In the genomic region with DNA sequence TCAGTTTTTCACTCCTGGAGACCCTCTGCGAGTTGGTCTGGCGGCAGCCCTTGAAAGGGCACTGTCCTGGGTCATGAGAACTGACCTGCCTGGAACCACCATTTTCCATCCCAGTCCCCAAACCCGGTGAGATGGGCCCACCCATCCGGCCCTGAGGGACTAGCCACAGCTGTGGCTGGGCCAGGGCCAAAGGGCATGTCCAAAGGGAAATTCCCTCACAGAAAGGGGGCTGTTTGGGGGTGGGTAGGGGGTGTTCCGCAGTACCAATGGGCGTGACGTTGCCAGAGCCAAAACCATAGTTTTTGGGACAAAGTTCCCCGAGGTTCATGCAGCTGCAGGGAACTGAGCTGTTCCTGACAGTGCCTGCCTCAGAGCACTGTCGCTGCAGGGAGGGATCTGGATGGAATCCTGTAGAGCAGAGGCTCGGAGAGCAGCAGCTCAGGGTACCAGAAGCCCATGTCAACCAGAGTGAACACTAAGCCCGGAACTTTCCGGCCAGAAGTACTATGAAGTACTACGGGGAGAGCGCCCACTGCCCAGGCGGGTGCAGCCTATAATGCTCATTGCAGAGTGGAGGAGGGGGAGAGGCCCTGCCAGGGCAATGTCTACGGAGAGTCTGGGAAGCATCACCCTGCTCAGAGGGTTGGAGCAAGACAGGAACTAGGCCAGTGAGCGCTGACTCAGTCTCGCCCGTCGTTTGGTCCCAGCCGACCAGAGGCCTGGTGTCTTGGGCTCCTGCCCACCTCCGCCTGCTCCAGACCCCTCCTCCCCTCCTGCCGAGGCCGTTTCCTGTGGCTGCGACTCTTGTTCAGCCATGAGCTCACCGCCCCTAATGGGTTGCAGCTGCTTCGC, we compare ENCODE assay signal across 8 mouse cellular contexts. TPM values are rescaled to one million over a fixed set of nuclear protein-coding genes. Genes with fewer than 3 reads are reported as not detected.
A peak's percentile ranks its signal among the peaks of the same experiment; 100 is the strongest.
DNase-seq lines count a peak whose midpoint lies in the region; ATAC-seq and TF ChIP-seq lines count a peak whose summit lies in the region.

No protein-coding gene starts in this region.

- ATAC-seq in hindbrain, embryonic 15.5 days (ENCODE audit: low FRiP score, low read depth) = peak; percentile 63
- peak; percentile 84 for ATAC-seq in limb, embryonic 14.5 days (ENCODE audit: low FRiP score, low read depth)
- peak; percentile 37 for ATAC-seq in midbrain, embryonic 14.5 days (ENCODE audit: low FRiP score, low TSS enrichment)

- TF ChIP-seq CTCF in left cerebral cortex, adult 2 months (IDR thresholded peaks at IDR 0.05) = no peak; the same call in 1 of the 2 replicates
- TF ChIP-seq CTCF in gastrocnemius, adult 2 months (IDR thresholded peaks at IDR 0.05) = no peak

- peak; percentile 56 to 69 for DNase-seq in left cerebral cortex, adult 2 months (ENCODE audit: extremely low spot score in 1 of 2, low spot score in 2 of 2)
- DNase-seq in left cerebral cortex, adult 8-10 months (ENCODE audit: low spot score in 2 of 2) = no peak
- DNase-seq in cerebellum, postnatal 4 days (ENCODE audit: low spot score in 2 of 2) = peak; percentile 52 to 74
- peak; percentile 92 for DNase-seq in gastrocnemius, adult 2 months
- DNase-seq in limb, embryonic 14.5 days (ENCODE audit: low spot score) = peak; percentile 91
- DNase-seq in midbrain, embryonic 14.5 days = peak; percentile 73
- peak; percentile 76 for DNase-seq in testis, postnatal 14 days (ENCODE audit: low spot score)

- peaks cover 22% of the 10 kb centered on the region for H3K36me3 ChIP-seq in hindbrain, embryonic 15.5 days
- peaks cover 40% of the 10 kb centered on the region for H3K36me3 ChIP-seq in limb, embryonic 14.5 days (ENCODE audit: control insufficient read depth, insufficient read depth, low read length)
- H3K36me3 ChIP-seq in midbrain, embryonic 14.5 days (ENCODE audit: control insufficient read depth, insufficient read depth, low read length) = peaks cover 32% of the 10 kb centered on the region

- peak overlapping the region; percentile 76 for H3K9ac ChIP-seq in hindbrain, embryonic 15.5 days
- H3K9ac ChIP-seq in limb, embryonic 14.5 days (ENCODE audit: low read depth, low read length, severe bottlenecking) = peak overlapping the region; percentile 89
- peak overlapping the region; percentile 78 for H3K9ac ChIP-seq in midbrain, embryonic 14.5 days (replicated peaks; ENCODE audit: low read length)

- peak overlapping the region; percentile 99 for H3K4me2 ChIP-seq in hindbrain, embryonic 15.5 days
- H3K4me2 ChIP-seq in limb, embryonic 14.5 days (replicated peaks; ENCODE audit: low read depth, low read length, severe bottlenecking) = peak overlapping the region; percentile 69
- H3K4me2 ChIP-seq in midbrain, embryonic 14.5 days (ENCODE audit: low read length) = peak overlapping the region; percentile 83

- intact Hi-C loops in left cerebral cortex, adult 2 months (cut with DNase I) = loop anchor here (1.0 kb wide), 1 partner anchor 56 kb away; no protein-coding TSS in a partner anchor
- intact Hi-C loops in gastrocnemius, adult 2 months (cut with DNase I) = loop anchor here (2.0 to 5.0 kb wide), 2 partner anchors 43 to 73 kb away; no protein-coding TSS in a partner anchor

- H3K27me3 ChIP-seq in hindbrain, embryonic 15.5 days = no peaks in the 10 kb centered on the region
- no peaks in the 10 kb centered on the region for H3K27me3 ChIP-seq in limb, embryonic 14.5 days (ENCODE audit: control insufficient read depth, insufficient read depth, low read length)
- no peaks in the 10 kb centered on the region for H3K27me3 ChIP-seq in midbrain, embryonic 14.5 days (ENCODE audit: control insufficient read depth, insufficient read depth, low read length)

- H3K9me3 ChIP-seq in hindbrain, embryonic 15.5 days = no peaks in the 10 kb centered on the region
- H3K9me3 ChIP-seq in limb, embryonic 14.5 days (ENCODE audit: control insufficient read depth, low read length) = no peaks in the 10 kb centered on the region
- no peaks in the 10 kb centered on the region for H3K9me3 ChIP-seq in midbrain, embryonic 14.5 days (ENCODE audit: control insufficient read depth, low read length)

- peak overlapping the region; percentile 84 for H3K27ac ChIP-seq in left cerebral cortex, adult 2 months
- peak overlapping the region; percentile 89 for H3K27ac ChIP-seq in gastrocnemius, adult 2 months
- H3K27ac ChIP-seq in hindbrain, embryonic 15.5 days (replicated peaks) = peak overlapping the region; percentile 92
- peak overlapping the region; percentile 96 for H3K27ac ChIP-seq in limb, embryonic 14.5 days (replicated peaks; ENCODE audit: low read depth, low read length)
- H3K27ac ChIP-seq in midbrain, embryonic 14.5 days (replicated peaks; ENCODE audit: low read depth, low read length) = peak overlapping the region; percentile 91

- peaks cover 41% of the 10 kb centered on the region for H3K4me1 ChIP-seq in hindbrain, embryonic 15.5 days (replicated peaks)
- peaks cover 16% of the 10 kb centered on the region for H3K4me1 ChIP-seq in limb, embryonic 14.5 days (ENCODE audit: control insufficient read depth, insufficient read depth, low read length)
- H3K4me1 ChIP-seq in midbrain, embryonic 14.5 days (ENCODE audit: control insufficient read depth, insufficient read depth, low read length) = peaks cover 26% of the 10 kb centered on the region

- no peak for TF ChIP-seq POLR2A in limb, embryonic 14.5 days (IDR thresholded peaks at IDR 0.05; ENCODE audit: borderline replicate concordance, extremely low read depth, insufficient read depth, insufficient read length)

- under 1% methylated on average over 27 of the region's 27 CpGs for WGBS in hindbrain, embryonic 15.5 days
- WGBS in limb, embryonic 14.5 days = 1% methylated on average over 21 of the region's 27 CpGs
- WGBS in midbrain, embryonic 14.5 days = under 1% methylated on average over 27 of the region's 27 CpGs

- peak overlapping the region; percentile 72 for H3K4me3 ChIP-seq in left cerebral cortex, adult 2 months
- H3K4me3 ChIP-seq in gastrocnemius, adult 2 months = peak overlapping the region; percentile 86
- peak overlapping the region; percentile 91 for H3K4me3 ChIP-seq in hindbrain, embryonic 15.5 days
- peak overlapping the region; percentile 75 for H3K4me3 ChIP-seq in limb, embryonic 14.5 days (replicated peaks; ENCODE audit: low read length)
- H3K4me3 ChIP-seq in midbrain, embryonic 14.5 days (replicated peaks; ENCODE audit: low read depth, low read length) = peak overlapping the region; percentile 80

RNA-seq across cellular contexts. Expression of gene Arhgef40, which starts 1.0 kb away (rescaled TPM):
- total RNA-seq in left cerebral cortex, adult 2 months (2021) = 10 to 100 TPM; 28.8 to 31.1 TPM
- total RNA-seq in left cerebral cortex, adult 8-10 months (2022) = 10 to 100 TPM; 28.0 to 39.5 (median 32.9) TPM
- 10 to 100 TPM in 1 of 2 experiments, 1 to 10 TPM in 1; 9.6 to 14.1 TPM for total RNA-seq in gastrocnemius, adult 2 months (2021)
- 85.2 and 87.6 TPM in 2 replicates for polyA plus RNA-seq in hindbrain, embryonic 15.5 days (2015; fragmentation: Nextera tagmentation; extraction: Ambion mirVana)
- polyA plus RNA-seq in limb, embryonic 14.5 days (2012; rRNA removed) = 220 and 277 TPM in 2 replicates
- polyA plus RNA-seq in limb, embryonic 14.5 days (2014; fragmentation: Nextera tagmentation; extraction: Ambion mirVana) = 143 and 160 TPM in 2 replicates
- polyA plus RNA-seq in midbrain, embryonic 14.5 days (2014; fragmentation: Nextera tagmentation; extraction: Ambion mirVana) = 72.8 and 75.8 TPM in 2 replicates

RNA-seq across cellular contexts. Expression of gene Tmem253, which starts 29.9 kb away (rescaled TPM):
- total RNA-seq in left cerebral cortex, adult 2 months (2021) = under 1 TPM in 1 of 2 experiments, not detected in 1; 0.37 TPM
- under 1 TPM in 2 of 4 experiments, not detected in 2; 0.51 to 0.59 TPM for total RNA-seq in left cerebral cortex, adult 8-10 months (2022)
- 1 to 10 TPM in 1 of 2 experiments, under 1 TPM in 1; 0.46 to 2.6 TPM for total RNA-seq in gastrocnemius, adult 2 months (2021)
- 0.17 and 1.1 TPM in 2 replicates for polyA plus RNA-seq in hindbrain, embryonic 15.5 days (2015; fragmentation: Nextera tagmentation; extraction: Ambion mirVana)
- 0.99 and 1.3 TPM in 2 replicates for polyA plus RNA-seq in limb, embryonic 14.5 days (2012; rRNA removed)
- polyA plus RNA-seq in limb, embryonic 14.5 days (2014; fragmentation: Nextera tagmentation; extraction: Ambion mirVana) = 0.28 and 0.81 TPM in 2 replicates
- polyA plus RNA-seq in midbrain, embryonic 14.5 days (2014; fragmentation: Nextera tagmentation; extraction: Ambion mirVana) = 0.37 and 0.39 TPM in 2 replicates

RNA-seq across cellular contexts. Expression of gene Zfp219, which starts 35.0 kb away (rescaled TPM):
- 10 to 100 TPM; 36.4 to 41.4 TPM for total RNA-seq in left cerebral cortex, adult 2 months (2021)
- 10 to 100 TPM; 35.8 to 44.1 (median 42.2) TPM for total RNA-seq in left cerebral cortex, adult 8-10 months (2022)
- total RNA-seq in gastrocnemius, adult 2 months (2021) = 10 to 100 TPM; 13.5 to 13.8 TPM
- polyA plus RNA-seq in hindbrain, embryonic 15.5 days (2015; fragmentation: Nextera tagmentation; extraction: Ambion mirVana) = 38.2 and 40.5 TPM in 2 replicates
- 89.4 and 126 TPM in 2 replicates for polyA plus RNA-seq in limb, embryonic 14.5 days (2012; rRNA removed)
- 30.3 and 37.5 TPM in 2 replicates for polyA plus RNA-seq in limb, embryonic 14.5 days (2014; fragmentation: Nextera tagmentation; extraction: Ambion mirVana)
- 41.6 and 46.9 TPM in 2 replicates for polyA plus RNA-seq in midbrain, embryonic 14.5 days (2014; fragmentation: Nextera tagmentation; extraction: Ambion mirVana)

RNA-seq across cellular contexts. Expression of gene Olfr221, which starts 56.7 kb away (rescaled TPM):
- not detected for total RNA-seq in left cerebral cortex, adult 2 months (2021)
- not detected for total RNA-seq in left cerebral cortex, adult 8-10 months (2022)
- total RNA-seq in gastrocnemius, adult 2 months (2021) = not detected
- polyA plus RNA-seq in hindbrain, embryonic 15.5 days (2015; fragmentation: Nextera tagmentation; extraction: Ambion mirVana) = 0.05 TPM in 1 of 2 replicates, not detected in the other
- polyA plus RNA-seq in limb, embryonic 14.5 days (2012; rRNA removed) = not detected in 2 replicates
- polyA plus RNA-seq in limb, embryonic 14.5 days (2014; fragmentation: Nextera tagmentation; extraction: Ambion mirVana) = not detected in 2 replicates
- polyA plus RNA-seq in midbrain, embryonic 14.5 days (2014; fragmentation: Nextera tagmentation; extraction: Ambion mirVana) = not detected in 2 replicates

Comparison
In these comparisons a context has a peak if more than half of its experiments do, and no peak if none do; other contexts are left out.
1. DNase-seq: peak in left cerebral cortex, adult 2 months (2 of 2), cerebellum, postnatal 4 days (2 of 2), gastrocnemius, adult 2 months (single experiment), limb, embryonic 14.5 days (single experiment), midbrain, embryonic 14.5 days (single experiment) and testis, postnatal 14 days (single experiment); none in left cerebral cortex, adult 8-10 months (0 of 2).
2. Peak in every context shown above with its lines, with median percentiles within 50 percentile points of each other: H3K27ac ChIP-seq, H3K4me3 ChIP-seq, ATAC-seq, H3K4me2 ChIP-seq and H3K9ac ChIP-seq.